Mouse (Mus musculus) lung, embryonic 15.5 days (tissue): ENCODE measurements around the gene Tns1. TPM values are rescaled to one million over a fixed set of nuclear protein-coding genes. Genes with fewer than 3 reads are reported as not detected.

Experiments
- ATAC-seq: fragments of 200-750 bp; cut with Nextera tagmentation; 2 replicates; pipeline ENCODE4 v1.8.0; 2017; ENCODE audit warnings: moderate number of reproducible peaks, borderline replicate concordance; ENCODE audit not compliant: low FRiP score, low TSS enrichment; ENCODE audit errors: extremely low read depth
- H3K27ac ChIP-seq: fragments of 300-500 bp; sonication (generic); 2 replicates; pipeline ENCODE4 v1.5.1; 2015; ENCODE audit warnings: moderate library complexity, mild to moderate bottlenecking, inconsistent platforms
- H3K27me3 ChIP-seq: fragments of 300-500 bp; sonication (generic); 2 replicates; pipeline ENCODE4 v1.6.1; 2015; ENCODE audit warnings: inconsistent platforms
- H3K36me3 ChIP-seq: fragments of 300-500 bp; sonication (generic); 2 replicates; pipeline ENCODE4 v1.6.1; 2015; ENCODE audit warnings: inconsistent platforms
- H3K4me1 ChIP-seq: fragments of 300-500 bp; sonication (generic); 2 replicates; pipeline ENCODE4 v1.6.1; 2015; ENCODE audit warnings: inconsistent platforms
- H3K4me2 ChIP-seq: fragments of 300-500 bp; sonication (generic); 2 replicates; pipeline ENCODE4 v1.6.1; 2015; ENCODE audit warnings: inconsistent platforms, mild to moderate bottlenecking, moderate library complexity
- H3K4me3 ChIP-seq: fragments of 300-500 bp; sonication (generic); 2 replicates; pipeline ENCODE4 v1.5.1; 2015; ENCODE audit warnings: mild to moderate bottlenecking, inconsistent platforms
- H3K9ac ChIP-seq: fragments of 300-500 bp; sonication (generic); 2 replicates; pipeline ENCODE4 v1.6.1; 2015; ENCODE audit warnings: inconsistent platforms
- H3K9me3 ChIP-seq: fragments of 300-500 bp; sonication (generic); 2 replicates; pipeline ENCODE4 v1.6.1; 2016; ENCODE audit warnings: inconsistent platforms
- WGBS: fragments of 180-500 bp; shearing (Covaris S2); methylation state at CpG from one replicate; pipeline ENCODE4 v1.1.7; 2015; 5-methylcytosine and 5-hydroxymethylcytosine counted together
- polyA plus RNA-seq: library from polyadenylated mRNA; unstranded; fragments of >200 nt; fragmentation: Nextera tagmentation; extraction: Ambion mirVana; gene quantifications from 2 replicates; pipeline ENCODE4 v1.2.1, GENCODE M21; 2015

Gene Tns1
- polyA plus RNA-seq, 1 experiment from 2014 or later: 130 TPM

- H3K4me2 ChIP-seq: no peak overlapping the region
These were observed 120.5 kb downstream of the Tns1 start for GRCm38 (mm10) chr1:74003723-74004122.

GRCm38 (mm10) chr1:74001449-74001820 lies 122.8 kb downstream of the Tns1 start:
- peaks cover 93% of the 10 kb centered on the region for H3K4me1 ChIP-seq
- H3K27me3 ChIP-seq: no peaks in the 10 kb centered on the region
- no peak for ATAC-seq
- H3K27ac ChIP-seq: peak overlapping the region; percentile 96
- no peaks in the 10 kb centered on the region for H3K9me3 ChIP-seq
- peaks cover 9% of the 10 kb centered on the region; the same call in 1 of the 2 replicates for H3K36me3 ChIP-seq
- H3K9ac ChIP-seq: peak overlapping the region; percentile 14; the same call in 1 of the 2 replicates
- H3K4me3 ChIP-seq: no peak overlapping the region
- WGBS: 50% methylated on average over 10 of the region's 10 CpGs
- H3K4me2 ChIP-seq: no peak overlapping the region

More at GRCm38 (mm10) chr1:74003723-74004122, 120.5 kb downstream of the Tns1 start:
- Histone ChIP-seq H3K4me3 (no peak overlapping the region), H3K27me3 (no peaks in the 10 kb centered on the region), H3K4me1 (peaks cover 95% of the 10 kb centered on the region), H3K27ac (0 out of 2 replicates have a peak overlapping the region, but pooled peaks have one; percentile 16), H3K36me3 (peaks cover 4% of the 10 kb centered on the region; the same call in 1 of the 2 replicates), H3K9ac (no peak overlapping the region), H3K9me3 (no peaks in the 10 kb centered on the region)
- WGBS: 51% methylated on average over 2 of the region's 2 CpGs
- no peak for ATAC-seq

GRCm38 (mm10) chr1:74000810-74001448 lies 123.3 kb downstream of the Tns1 start:
- Histone ChIP-seq H3K4me1 (peaks cover 93% of the 10 kb centered on the region), H3K4me2 (no peak overlapping the region), H3K4me3 (no peak overlapping the region), H3K27ac (peak overlapping the region; percentile 96), H3K36me3 (peaks cover 10% of the 10 kb centered on the region; the same call in 1 of the 2 replicates), H3K9ac (peak overlapping the region; percentile 14; the same call in 1 of the 2 replicates), H3K27me3 (no peaks in the 10 kb centered on the region), H3K9me3 (no peaks in the 10 kb centered on the region)
- WGBS: 46% methylated on average over 2 of the region's 2 CpGs
- no peak for ATAC-seq

GRCm38 (mm10) chr1:74000191-74000651 lies 124.0 kb downstream of the Tns1 start:
- H3K9ac ChIP-seq: no peak overlapping the region
- H3K36me3 ChIP-seq: peaks cover 14% of the 10 kb centered on the region; the same call in 1 of the 2 replicates
- peaks cover 96% of the 10 kb centered on the region for H3K4me1 ChIP-seq
- H3K27ac ChIP-seq: peak overlapping the region; percentile 96
- 6% methylated on average over 5 of the region's 5 CpGs for WGBS
- H3K9me3 ChIP-seq: no peaks in the 10 kb centered on the region
- no peak for ATAC-seq
- H3K4me2 ChIP-seq: no peak overlapping the region
- no peak overlapping the region for H3K4me3 ChIP-seq
- no peaks in the 10 kb centered on the region for H3K27me3 ChIP-seq

- no peak overlapping the region for H3K9ac ChIP-seq
- no peak overlapping the region for H3K4me3 ChIP-seq
- peaks cover 95% of the 10 kb centered on the region for H3K4me1 ChIP-seq
- peak overlapping the region; percentile 96 for H3K27ac ChIP-seq
- peaks cover 19% of the 10 kb centered on the region; the same call in 1 of the 2 replicates for H3K36me3 ChIP-seq
- WGBS: 70% methylated on average over 5 of the region's 5 CpGs
- no peak for ATAC-seq
- H3K27me3 ChIP-seq: no peaks in the 10 kb centered on the region
- H3K4me2 ChIP-seq: peak overlapping the region; percentile 9; the same call in 1 of the 2 replicates
- H3K9me3 ChIP-seq: no peaks in the 10 kb centered on the region
These were observed 124.7 kb downstream of the Tns1 start for GRCm38 (mm10) chr1:73999533-73999932.

- no peaks in the 10 kb centered on the region for H3K27me3 ChIP-seq
- H3K4me3 ChIP-seq: no peak overlapping the region
- peak; percentile 60 for ATAC-seq
- H3K4me1 ChIP-seq: peaks cover 95% of the 10 kb centered on the region
- H3K9ac ChIP-seq: no peak overlapping the region
- H3K27ac ChIP-seq: peak overlapping the region; percentile 96
- no peaks in the 10 kb centered on the region for H3K9me3 ChIP-seq
- H3K4me2 ChIP-seq: peak overlapping the region; percentile 9
- H3K36me3 ChIP-seq: peaks cover 19% of the 10 kb centered on the region; the same call in 1 of the 2 replicates
- 22% methylated on average over 5 of the region's 5 CpGs for WGBS
These were observed 125.3 kb downstream of the Tns1 start for GRCm38 (mm10) chr1:73998925-73999375.

GRCm38 (mm10) chr1:73998131-73998865 lies 126.0 kb downstream of the Tns1 start:
- Histone ChIP-seq H3K9me3 (no peaks in the 10 kb centered on the region), H3K4me3 (peak overlapping the region; percentile 37), H3K36me3 (peaks cover 19% of the 10 kb centered on the region; the same call in 1 of the 2 replicates), H3K27ac (peak overlapping the region; percentile 96), H3K9ac (peak overlapping the region; percentile 33; the same call in 1 of the 2 replicates), H3K4me2 (peak overlapping the region; percentile 47), H3K27me3 (no peaks in the 10 kb centered on the region), H3K4me1 (peaks cover 95% of the 10 kb centered on the region)
- ATAC-seq: peak; percentile 87
- 23% methylated on average over 9 of the region's 9 CpGs for WGBS

GRCm38 (mm10) chr1:73997341-73997740 lies 126.9 kb downstream of the Tns1 start:
- Histone ChIP-seq H3K9ac (no peak overlapping the region), H3K36me3 (peaks cover 15% of the 10 kb centered on the region; the same call in 1 of the 2 replicates), H3K27me3 (no peaks in the 10 kb centered on the region), H3K4me2 (peak overlapping the region; percentile 47), H3K27ac (peak overlapping the region; percentile 96), H3K4me1 (peaks cover 92% of the 10 kb centered on the region), H3K4me3 (peak overlapping the region; percentile 37), H3K9me3 (no peaks in the 10 kb centered on the region)
- WGBS: 76% methylated on average over 6 of the region's 6 CpGs
- no peak for ATAC-seq

- peak overlapping the region; percentile 47 for H3K4me2 ChIP-seq
- H3K27me3 ChIP-seq: no peaks in the 10 kb centered on the region
- H3K9me3 ChIP-seq: no peaks in the 10 kb centered on the region
- no peak overlapping the region for H3K9ac ChIP-seq
- no peak for ATAC-seq
- H3K36me3 ChIP-seq: peaks cover 18% of the 10 kb centered on the region
- peak overlapping the region; percentile 37 for H3K4me3 ChIP-seq
- WGBS: 89% methylated on average over 3 of the region's 3 CpGs
- peaks cover 92% of the 10 kb centered on the region for H3K4me1 ChIP-seq
- 0 out of 2 replicates have a peak overlapping the region, but pooled peaks have one; percentile 96 for H3K27ac ChIP-seq
These were observed 127.6 kb downstream of the Tns1 start for GRCm38 (mm10) chr1:73996650-73997049.

- Histone ChIP-seq H3K4me2 (peak overlapping the region; percentile 47), H3K36me3 (peaks cover 22% of the 10 kb centered on the region), H3K4me3 (no peak overlapping the region), H3K9me3 (no peaks in the 10 kb centered on the region), H3K27me3 (no peaks in the 10 kb centered on the region), H3K27ac (peak overlapping the region; percentile 96), H3K9ac (no peak overlapping the region), H3K4me1 (peaks cover 92% of the 10 kb centered on the region)
- 39% methylated on average over 2 of the region's 2 CpGs for WGBS
- no peak for ATAC-seq
These were observed 128.0 kb downstream of the Tns1 start for GRCm38 (mm10) chr1:73996209-73996608.

GRCm38 (mm10) chr1:73995063-73995810 lies 129.0 kb downstream of the Tns1 start:
- no peak overlapping the region for H3K4me3 ChIP-seq
- H3K27me3 ChIP-seq: no peaks in the 10 kb centered on the region
- no peak for ATAC-seq
- WGBS: 72% methylated on average over 13 of the region's 13 CpGs
- H3K9ac ChIP-seq: no peak overlapping the region
- H3K27ac ChIP-seq: peak overlapping the region; percentile 88
- H3K36me3 ChIP-seq: peaks cover 32% of the 10 kb centered on the region
- H3K4me2 ChIP-seq: peak overlapping the region; percentile 47
- H3K9me3 ChIP-seq: no peaks in the 10 kb centered on the region
- peaks cover 88% of the 10 kb centered on the region for H3K4me1 ChIP-seq
